Mouse (Mus musculus) naive thymus-derived CD4-positive, alpha-beta T cell, adult 5 months (primary cell): ENCODE data around the gene Zfp383. TPM values are rescaled to one million over a fixed set of nuclear protein-coding genes. Genes with fewer than 3 reads are reported as not detected.

Source experiments
- polyA plus RNA-seq: library from polyadenylated mRNA; unstranded; fragments of 100-300 nt; shearing (Covaris generic); gene quantifications from one replicate; pipeline ENCODE4 v1.2.1, GENCODE M21; 2017

Gene Zfp383
- polyA plus RNA-seq: 1.00 TPM

GRCm38 (mm10) chr7:29908130-29908950 is at the start of gene Zfp383:
Zfp383 (plus strand) TSS chr7:29908223.

GRCm38 (mm10) chr7:29859532-29860517 is 48.2 kb upstream of the Zfp383 start, which contains the start of gene Zfp420:
Zfp420 (plus strand) TSS chr7:29859979.

GRCm38 (mm10) chr7:29905966-29906681 is 1.9 kb upstream of the Zfp383 start, which contains the start of gene Zfp27:
Zfp27 (minus strand) TSS chr7:29906572.

GRCm38 (mm10) chr7:29953513-29954401 is 45.7 kb downstream of the Zfp383 start, which contains the start of gene Zfp74:
Zfp74 (minus strand) TSS chr7:29954089.

Other genes starting within 250 kb of the Zfp383 start
- not detected for gene Catsperg2, start 181.2 kb upstream of the Zfp383 start, polyA plus RNA-seq
- gene Zfp84, start 139.7 kb upstream of the Zfp383 start, polyA plus RNA-seq: 18.6 TPM
- not detected for gene Zfp30, start 124.2 kb upstream of the Zfp383 start, polyA plus RNA-seq
- gene Zfp790, start 92.1 kb upstream of the Zfp383 start, polyA plus RNA-seq: 8.3 TPM
- gene Zfp940, start 54.6 kb upstream of the Zfp383 start, polyA plus RNA-seq: 4.3 TPM
- gene Zfp420, start 48.2 kb upstream of the Zfp383 start, polyA plus RNA-seq: 12.1 TPM
- 2.4 TPM for gene Zfp27, start 1.7 kb upstream of the Zfp383 start, polyA plus RNA-seq
- 6.7 TPM for gene Zfp74, start 45.9 kb downstream of the Zfp383 start, polyA plus RNA-seq
- gene Zfp568, start 75.7 kb downstream of the Zfp383 start, polyA plus RNA-seq: 8.8 TPM
- 2.0 TPM for gene Zfp14, start 143.2 kb downstream of the Zfp383 start, polyA plus RNA-seq
- 7.3 TPM for gene Zfp82, start 164.7 kb downstream of the Zfp383 start, polyA plus RNA-seq
- gene Gm26920, start 182.2 kb downstream of the Zfp383 start, polyA plus RNA-seq: not detected
- 7.2 TPM for gene Zfp566, start 182.3 kb downstream of the Zfp383 start, polyA plus RNA-seq
- 54.9 TPM for gene Zfp260, start 186.6 kb downstream of the Zfp383 start, polyA plus RNA-seq
- gene Zfp382, start 213.7 kb downstream of the Zfp383 start, polyA plus RNA-seq: 9.6 TPM